Mouse (Mus musculus) Patski (cell line): ENCODE results near the gene Fbxl8. TPM values are rescaled to one million over a fixed set of nuclear protein-coding genes. Genes with fewer than 3 reads are reported as not detected.

Experiments
- ATAC-seq: fragments of 100-300 bp; one replicate; pipeline ENCODE4 v1.8.0; 2021
- CTCF ChIA-PET: fragments of 350-600 bp; sonication (Branson Sonifier 250); formaldehyde crosslinking; loops from one replicate; lab custom pipeline; 2022; ENCODE audit warnings: inconsistent platforms; lab: Charles Lee
- POLR2A ChIA-PET: fragments of 350-600 bp; sonication (Branson Sonifier 250); formaldehyde crosslinking; loops from one replicate; lab custom pipeline; 2022; ENCODE audit warnings: antibody characterized with exemption, inconsistent platforms; lab: Charles Lee
- DNase-seq: peaks from one replicate; pipeline ENCODE4 v3.0.0-alpha.2; 2011; ENCODE audit warnings: low read depth, low spot score
- H3K27me3 ChIP-seq: fragments of 371-371 bp; one replicate; pipeline ENCODE4 v1.5.1; 2021
- CTCF ChIP-seq: fragments of 100-300 bp; IDR thresholded peaks from one replicate; pipeline ENCODE4 v1.5.1; 2021
- in situ Hi-C: fragments of 300-500 bp; cut with MboI; formaldehyde crosslinking; loops from 3 replicates; pipeline ENCODE4 v1.11.1; 2018; ENCODE audit warnings: low pct_unique_long_range_greater_than_20kb, mixed read lengths
- polyA plus RNA-seq: library from polyadenylated mRNA; unstranded; gene quantifications from one replicate; pipeline ENCODE4 v1.2.3, GENCODE M21; 2021

Gene Fbxl8
- polyA plus RNA-seq, 1 experiment from 2014 or later, result 12.6 TPM

- TF ChIP-seq CTCF, result no peak
- in situ Hi-C loops, result no loop called here
- H3K27me3 ChIP-seq, result no peaks in the 10 kb centered on the region
- DNase-seq (no peak), ATAC-seq (no peak)
- CTCF ChIA-PET, result no interaction called here
- POLR2A ChIA-PET, result no interaction called here
Measured at GRCm38 (mm10) chr8:105257318-105258114, 6.9 kb upstream of the Fbxl8 start.

GRCm38 (mm10) chr8:105258911-105259720, 5.3 kb upstream of the Fbxl8 start:
- ATAC-seq, result no peak
- TF ChIP-seq CTCF, result no peak
- POLR2A ChIA-PET, result no interaction called here
- CTCF ChIA-PET, result interaction anchor here (1.6 kb wide), 1 partner anchor 12 kb away, joined by 3 read pairs; no protein-coding TSS in a partner anchor
- H3K27me3 ChIP-seq, result no peaks in the 10 kb centered on the region
- DNase-seq, result no peak
- in situ Hi-C loops, result no loop called here

DNA sequence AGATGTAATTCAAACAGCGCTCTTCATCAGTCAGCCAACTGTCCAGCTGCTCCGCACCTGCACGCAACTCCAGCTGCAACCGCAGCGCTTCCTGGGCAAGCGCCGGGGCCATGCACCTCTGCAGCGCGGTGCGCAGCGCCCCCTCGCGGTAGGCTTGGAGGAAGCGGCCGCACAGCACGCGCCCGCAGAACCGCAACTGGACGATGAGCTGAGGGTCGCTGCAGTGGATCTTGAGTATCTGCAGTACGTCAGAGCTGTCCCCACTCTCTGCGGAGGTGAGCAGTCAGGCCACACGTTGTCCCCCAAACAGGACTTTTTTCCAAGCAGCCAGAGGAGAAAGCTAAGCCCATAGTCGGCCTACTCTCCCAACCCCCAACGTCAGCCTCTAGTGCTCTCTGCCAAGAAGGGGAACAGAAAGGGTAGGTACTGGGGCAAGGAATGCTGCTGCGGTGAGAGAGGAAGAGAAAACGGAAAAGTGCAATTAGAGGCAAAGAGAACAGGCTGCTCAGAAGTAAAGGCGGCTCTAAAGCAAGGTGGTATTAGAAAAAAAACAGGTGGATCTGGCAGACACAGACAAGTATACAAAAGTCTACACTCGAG, 4.6 kb upstream of the Fbxl8 start:
- POLR2A ChIA-PET, result no interaction called here
- TF ChIP-seq CTCF, result no peak
- H3K27me3 ChIP-seq, result no peaks in the 10 kb centered on the region
- ATAC-seq, result no peak
- DNase-seq, result no peak
- CTCF ChIA-PET, result interaction anchor here (1.3 to 1.6 kb wide), 2 partner anchors 12 to 31 kb away, joined by 3 read pairs; no protein-coding TSS in a partner anchor
- in situ Hi-C loops, result no loop called here

DNA sequence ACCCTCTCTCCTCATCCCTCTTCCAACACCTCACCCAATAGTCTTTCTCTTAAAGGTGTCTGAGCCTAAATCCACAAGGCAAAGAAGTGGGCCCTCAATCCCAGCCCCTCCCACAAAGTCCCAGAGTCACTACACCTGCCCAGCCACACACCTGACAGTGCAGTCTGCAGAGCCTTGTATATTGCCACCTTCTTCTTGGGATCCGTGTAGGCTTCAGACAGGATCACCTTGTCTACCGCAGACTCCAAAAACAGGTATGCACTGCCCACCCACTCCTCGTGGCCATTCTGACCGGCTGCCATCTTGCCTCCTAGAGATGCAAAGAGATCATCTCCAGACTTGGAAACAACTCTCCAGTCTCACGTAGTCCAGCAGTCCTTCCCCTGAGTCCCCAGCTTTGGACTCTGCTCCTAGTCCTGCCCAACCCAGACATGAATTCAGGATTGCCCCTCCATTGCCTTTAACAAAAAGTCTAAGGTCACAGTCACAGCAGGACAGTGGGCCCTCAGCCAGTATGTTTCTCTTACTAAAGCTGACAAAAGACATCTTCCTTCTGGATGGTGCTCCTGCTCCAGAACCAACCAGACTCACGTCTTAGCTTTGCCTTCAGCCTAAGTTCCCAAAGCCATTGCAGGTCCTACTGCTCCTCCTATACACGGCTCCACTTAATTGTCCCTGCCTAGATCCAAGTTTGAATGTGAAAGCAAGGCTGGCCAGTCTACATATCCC, 3.9 kb upstream of the Fbxl8 start:
- ATAC-seq, result no peak
- in situ Hi-C loops, result no loop called here
- ChIA-PET POLR2A (no interaction called here), CTCF (interaction anchor here (1.3 kb wide), 1 partner anchor 30 kb away, joined by 3 read pairs; no protein-coding TSS in a partner anchor)
- TF ChIP-seq CTCF, result no peak
- DNase-seq, result no peak
- H3K27me3 ChIP-seq, result no peaks in the 10 kb centered on the region

DNA sequence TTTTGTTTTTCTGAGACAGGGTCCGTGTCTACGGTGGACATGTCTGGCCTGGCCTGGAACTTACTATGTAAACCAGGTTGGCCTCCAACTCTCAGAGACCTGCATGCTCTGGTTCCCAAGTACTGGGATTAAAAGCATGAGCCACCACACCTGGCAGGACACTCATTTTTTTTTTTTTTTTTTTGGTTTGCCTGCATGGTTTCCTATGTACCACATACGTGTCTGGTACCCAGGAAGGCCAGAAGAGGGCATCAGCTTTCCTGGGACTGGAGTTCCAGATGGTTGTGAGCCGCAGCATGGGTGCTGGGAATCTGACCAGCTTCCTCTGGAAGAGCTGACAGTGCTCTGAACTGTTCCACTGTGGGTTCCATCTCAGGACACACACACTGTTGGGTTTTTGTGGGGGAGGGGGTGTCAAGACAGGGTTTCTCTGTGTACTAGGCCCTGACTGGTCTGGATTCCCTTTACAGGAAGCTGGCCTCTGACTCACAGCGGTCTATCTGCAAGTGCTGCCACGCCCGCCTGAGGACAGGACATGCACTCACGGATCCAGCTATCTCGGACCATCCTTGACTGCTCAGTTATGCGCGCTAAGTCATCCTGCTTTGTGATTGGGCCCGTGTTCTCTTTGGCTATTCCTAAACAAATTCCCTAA, 3.0 kb upstream of the Fbxl8 start:
- no peak for DNase-seq
- in situ Hi-C loops, result no loop called here
- ChIA-PET CTCF (no interaction called here), POLR2A (interaction anchor here (0.6 kb wide), 1 partner anchor 29 kb away, joined by 4 read pairs; no protein-coding TSS in a partner anchor)
- no peaks in the 10 kb centered on the region for H3K27me3 ChIP-seq
- ATAC-seq, result no peak
- TF ChIP-seq CTCF, result no peak

DNA sequence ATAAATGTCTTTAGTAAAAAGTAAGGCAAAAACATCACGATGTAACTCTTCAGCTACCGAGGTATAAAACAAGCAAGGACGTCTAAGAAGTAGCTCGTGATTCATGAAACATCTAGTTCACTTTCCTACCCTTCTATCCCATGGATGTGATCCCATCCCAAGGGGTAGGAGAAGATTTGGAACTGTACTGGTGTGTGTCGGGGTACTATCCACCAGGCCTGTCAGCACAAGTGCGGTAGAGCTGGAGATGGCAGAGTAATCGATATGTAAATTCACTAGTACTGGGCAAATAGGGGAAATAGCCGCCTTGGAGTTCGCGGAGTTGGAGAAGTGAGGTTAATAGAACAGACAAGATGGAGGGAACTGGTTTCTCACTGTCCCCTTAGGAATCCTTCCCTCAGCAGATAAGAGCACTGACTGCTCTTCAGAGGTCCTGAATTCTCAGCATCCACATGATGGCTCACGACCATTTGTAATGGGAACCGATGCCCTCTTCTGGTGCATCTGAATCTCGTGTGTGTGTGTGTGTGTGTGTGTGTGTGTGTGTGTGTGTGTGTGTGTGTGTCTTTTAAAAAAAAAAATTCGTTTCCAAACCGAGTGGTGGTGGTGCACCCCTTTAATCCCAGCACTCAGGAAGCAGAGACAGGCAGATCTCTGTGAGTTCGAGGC, 1.1 kb upstream of the Fbxl8 start:
- ATAC-seq, result no peak
- DNase-seq, result no peak
- in situ Hi-C loops, result no loop called here
- ChIA-PET CTCF (no interaction called here), POLR2A (no interaction called here)
- TF ChIP-seq CTCF, result no peak
- no peaks in the 10 kb centered on the region for H3K27me3 ChIP-seq

DNA sequence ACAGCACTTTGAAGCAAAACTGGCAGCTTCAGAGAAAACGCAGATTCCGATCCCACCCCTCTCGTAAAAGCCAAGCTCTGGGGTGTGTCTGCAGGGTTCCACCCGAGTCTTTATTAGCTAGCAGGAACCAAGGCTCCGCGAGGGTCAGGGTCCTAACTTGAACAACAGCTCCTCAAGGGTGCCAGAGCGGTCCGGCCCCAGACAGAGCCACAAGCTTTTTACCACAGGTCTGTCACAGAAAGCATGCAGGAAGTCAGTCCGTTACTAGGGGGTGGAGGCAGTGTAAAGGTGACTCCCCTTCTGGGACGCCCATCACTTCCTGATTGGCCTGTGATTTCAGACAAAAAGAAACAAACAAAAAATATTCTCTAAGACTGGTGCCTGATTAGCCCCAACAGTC, 680 bp downstream of the Fbxl8 start:
- no peaks in the 10 kb centered on the region for H3K27me3 ChIP-seq
- ChIA-PET CTCF (interaction anchor here (0.9 to 1.5 kb wide), 6 partner anchors 10 to 25 kb away, joined by 3 to 5 read pairs (median 3); partner anchors contain the start of gene B3gnt9), POLR2A (interaction anchor here (1.0 to 1.3 kb wide), 2 partner anchors 10 to 24 kb away, joined by 3 to 4 read pairs; partner anchors contain the start of genes 4931428F04Rik and B3gnt9)
- DNase-seq, result no peak
- no peak for TF ChIP-seq CTCF
- in situ Hi-C loops, result no loop called here
- peak; percentile 45 for ATAC-seq

DNA sequence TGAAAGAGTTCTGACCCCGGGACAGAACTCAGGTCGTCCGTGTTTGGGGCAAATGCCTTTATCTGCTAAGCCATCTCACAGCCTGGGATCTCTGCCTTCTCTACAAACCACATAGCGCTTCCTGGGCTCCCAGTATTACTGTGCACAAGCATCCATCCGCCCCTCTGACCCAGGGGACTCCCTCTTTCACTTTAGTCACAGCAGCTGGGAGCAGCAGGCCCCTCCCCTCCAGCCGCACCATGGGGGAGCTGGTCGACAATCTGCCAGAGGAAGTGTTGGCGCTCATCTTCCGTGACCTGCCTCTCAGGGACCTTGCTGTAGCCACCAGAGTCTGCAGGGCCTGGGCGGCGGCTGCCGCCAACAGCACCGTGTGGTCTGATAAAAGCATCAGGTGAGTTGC, 2.3 kb downstream of the Fbxl8 start:
- no peaks in the 10 kb centered on the region for H3K27me3 ChIP-seq
- DNase-seq (no peak), ATAC-seq (no peak)
- no peak for TF ChIP-seq CTCF
- in situ Hi-C loops, result no loop called here
- CTCF ChIA-PET, result no interaction called here
- POLR2A ChIA-PET, result no interaction called here
